Mouse (Mus musculus): ENCODE results near the gene Ap2m1.

Ap2m1 gene

GRCm38 (mm10) chr16:20530941-20531340 lies 4.3 kb upstream of the Ap2m1 start:
- no peak for DNase-seq

GRCm38 (mm10) chr16:20534617-20535295 lies 522 bp upstream of the Ap2m1 start:
- no peak for DNase-seq

- no peak for DNase-seq
Observed at GRCm38 (mm10) chr16:20536081-20536665, 895 bp downstream of the Ap2m1 start.

GRCm38 (mm10) chr16:20537071-20537471 lies 1.8 kb downstream of the Ap2m1 start:
- no peak for DNase-seq

GRCm38 (mm10) chr16:20537601-20538320 lies 2.5 kb downstream of the Ap2m1 start:
- DNase-seq, result no peak

- DNase-seq, result no peak
Observed at GRCm38 (mm10) chr16:20539649-20540048, 4.4 kb downstream of the Ap2m1 start.

GRCm38 (mm10) chr16:20540438-20540837 lies 5.2 kb downstream of the Ap2m1 start:
- no peak for DNase-seq

GRCm38 (mm10) chr16:20545696-20546095 lies 10.4 kb downstream of the Ap2m1 start:
- DNase-seq, result no peak

- no peak for DNase-seq
Observed at GRCm38 (mm10) chr16:20547423-20547822, 12.1 kb downstream of the Ap2m1 start.

- peak; percentile 93 to 97 for DNase-seq
Observed at GRCm38 (mm10) chr16:20548096-20548948, 13.0 kb downstream of the Ap2m1 start, which contains the start of gene Abcf3. TSS of gene Abcf3 (plus strand) at chr16:20548577.

- DNase-seq, result no peak
Observed at GRCm38 (mm10) chr16:20549161-20549560, 13.9 kb downstream of the Ap2m1 start.

- no peak for DNase-seq
Observed at GRCm38 (mm10) chr16:20551691-20552090, 16.4 kb downstream of the Ap2m1 start.

- DNase-seq, result no peak
Observed at GRCm38 (mm10) chr16:20552594-20552993, 17.3 kb downstream of the Ap2m1 start.

- DNase-seq, result no peak
Observed at GRCm38 (mm10) chr16:20555000-20555399, 19.7 kb downstream of the Ap2m1 start.

- DNase-seq, result no peak
Observed at GRCm38 (mm10) chr16:20557381-20557780, 22.1 kb downstream of the Ap2m1 start.

- DNase-seq, result no peak
Observed at GRCm38 (mm10) chr16:20565075-20565474, 29.8 kb downstream of the Ap2m1 start.

- DNase-seq, result no peak
Observed at GRCm38 (mm10) chr16:20589366-20589938, 54.2 kb downstream of the Ap2m1 start, which contains the start of gene Vwa5b2. TSS of gene Vwa5b2 (plus strand) at chr16:20589471.

GRCm38 (mm10) chr16:20589939-20590679 lies 54.8 kb downstream of the Ap2m1 start:
- DNase-seq, result no peak

- DNase-seq, result no peak
Observed at GRCm38 (mm10) chr16:20590680-20591038, 55.4 kb downstream of the Ap2m1 start.

GRCm38 (mm10) chr16:20591076-20591705 lies 55.9 kb downstream of the Ap2m1 start:
- DNase-seq, result no peak

Data from spleen, adult 18-20 months (tissue).